Mouse (Mus musculus): ENCODE data around the gene Olfr1324. TPM values are rescaled to one million over a fixed set of nuclear protein-coding genes. Genes with fewer than 3 reads are reported as not detected.
"Not testable (repeated sequence)": the region's sequence is repeated elsewhere in the genome, so short reads cannot be mapped to it uniquely, and the experiment has no call there.

Gene Olfr1324
- polyA plus RNA-seq (2012; rRNA removed), result not detected in 2 replicates

DNA sequence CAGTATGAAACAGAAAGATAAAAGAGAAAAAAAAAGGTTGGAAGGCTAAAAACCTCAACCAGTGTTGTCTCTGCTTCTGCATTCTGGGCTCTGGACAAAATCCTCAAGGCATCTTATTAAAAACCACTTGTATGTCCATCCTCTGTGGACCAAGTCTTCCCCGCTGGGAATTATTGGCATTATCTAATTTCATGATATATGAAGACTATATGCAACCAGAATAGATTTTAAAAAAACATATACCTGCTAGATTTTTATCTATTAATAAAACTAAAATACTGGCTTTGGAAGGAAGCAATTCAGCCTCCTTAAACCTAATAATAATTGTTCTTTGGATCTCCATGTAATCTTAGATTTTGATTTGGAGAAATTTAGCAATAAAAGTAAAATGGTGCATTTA, at the start of gene Olfr1324:
Gene Olfr1324 (minus strand): TSS at position 101 of the 400 bp plus-strand sequence.
- no peaks in the 10 kb centered on the region for H3K4me1 ChIP-seq (ENCODE audit: control insufficient read depth, insufficient read depth, insufficient read length)
- H3K4me3 ChIP-seq (ENCODE audit: extremely low read depth, insufficient read depth, insufficient read length), result no peak within 1 kb of the TSS
- TF ChIP-seq POLR2A (IDR thresholded peaks at IDR 0.05; ENCODE audit: low read depth, low read length), result no peak
- no peak for TF ChIP-seq CTCF (IDR thresholded peaks at IDR 0.05; ENCODE audit: extremely low read depth, insufficient read depth, insufficient read length, insufficient replicate concordance)
- no peaks in the 10 kb centered on the region for H3K36me3 ChIP-seq (ENCODE audit: control insufficient read depth, insufficient read depth, low read length)
- DNase-seq (ENCODE audit: low read depth in 1 of 2, low spot score in 2 of 2), result no peak
- WGBS, result 86% methylated on average over 1 of the region's 1 CpGs
- no peak within 1 kb of the TSS for H3K27ac ChIP-seq (ENCODE audit: insufficient read depth, low read length)
- H3K27me3 ChIP-seq (ENCODE audit: control insufficient read depth, insufficient read depth, low read length), result no peaks in the 10 kb centered on the region

DNA sequence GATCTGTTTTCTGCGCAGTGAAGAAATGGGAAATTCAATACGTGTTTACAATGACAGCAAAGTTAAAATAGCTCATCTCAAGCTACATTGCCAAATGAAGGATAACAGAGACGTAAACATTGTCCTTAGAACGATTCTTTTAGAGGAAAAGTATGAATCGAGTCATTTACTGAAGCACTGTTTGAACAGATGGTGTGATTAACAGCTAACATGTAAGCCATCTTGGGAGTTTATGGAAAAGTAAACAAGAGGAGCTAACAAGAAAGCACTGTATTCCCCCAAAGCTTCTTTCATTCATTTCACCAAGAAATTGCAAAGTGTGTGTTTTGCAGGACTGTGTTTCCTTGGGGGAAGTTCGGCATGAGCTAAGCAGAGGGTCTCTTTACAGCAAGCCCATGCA, 42.0 kb upstream of the Olfr1324 start:
- H3K36me3 ChIP-seq (ENCODE audit: control insufficient read depth, insufficient read depth, low read length); H3K27me3 ChIP-seq (ENCODE audit: control insufficient read depth, insufficient read depth, low read length); H3K27ac ChIP-seq (ENCODE audit: insufficient read depth, low read length); H3K4me3 ChIP-seq (ENCODE audit: extremely low read depth, insufficient read depth, insufficient read length); H3K4me1 ChIP-seq (ENCODE audit: control insufficient read depth, insufficient read depth, insufficient read length); DNase-seq (ENCODE audit: low read depth in 1 of 2, low spot score in 2 of 2): not testable (repeated sequence)
- 85% methylated on average over 6 of the region's 6 CpGs for WGBS

GRCm38 (mm10) chrX:50456136-50456535, 27.8 kb upstream of the Olfr1324 start:
- DNase-seq (ENCODE audit: low read depth in 1 of 2, low spot score in 2 of 2), result no peak
- H3K36me3 ChIP-seq (ENCODE audit: control insufficient read depth, insufficient read depth, low read length), result no peaks in the 10 kb centered on the region
- H3K4me3 ChIP-seq (ENCODE audit: extremely low read depth, insufficient read depth, insufficient read length), result no peak overlapping the region
- WGBS, result 38% methylated on average over 1 of the region's 1 CpGs
- H3K27ac ChIP-seq (ENCODE audit: insufficient read depth, low read length), result no peak overlapping the region
- no peak for TF ChIP-seq POLR2A (IDR thresholded peaks at IDR 0.05; ENCODE audit: low read depth, low read length)
- TF ChIP-seq CTCF (IDR thresholded peaks at IDR 0.05; ENCODE audit: extremely low read depth, insufficient read depth, insufficient read length, insufficient replicate concordance), result no peak
- no peaks in the 10 kb centered on the region for H3K27me3 ChIP-seq (ENCODE audit: control insufficient read depth, insufficient read depth, low read length)
- H3K4me1 ChIP-seq (ENCODE audit: control insufficient read depth, insufficient read depth, insufficient read length), result no peaks in the 10 kb centered on the region

GRCm38 (mm10) chrX:50443352-50443751, 15.1 kb upstream of the Olfr1324 start:
- 47% methylated on average over 1 of the region's 1 CpGs for WGBS
- H3K36me3 ChIP-seq (ENCODE audit: control insufficient read depth, insufficient read depth, low read length), result no peaks in the 10 kb centered on the region
- no peak overlapping the region for H3K27ac ChIP-seq (ENCODE audit: insufficient read depth, low read length)
- no peak overlapping the region for H3K4me3 ChIP-seq (ENCODE audit: extremely low read depth, insufficient read depth, insufficient read length)
- TF ChIP-seq CTCF (IDR thresholded peaks at IDR 0.05; ENCODE audit: extremely low read depth, insufficient read depth, insufficient read length, insufficient replicate concordance) (no peak), POLR2A (IDR thresholded peaks at IDR 0.05; ENCODE audit: low read depth, low read length) (no peak)
- no peaks in the 10 kb centered on the region for H3K4me1 ChIP-seq (ENCODE audit: control insufficient read depth, insufficient read depth, insufficient read length)
- DNase-seq (ENCODE audit: low read depth in 1 of 2, low spot score in 2 of 2), result no peak
- no peaks in the 10 kb centered on the region for H3K27me3 ChIP-seq (ENCODE audit: control insufficient read depth, insufficient read depth, low read length)

DNA sequence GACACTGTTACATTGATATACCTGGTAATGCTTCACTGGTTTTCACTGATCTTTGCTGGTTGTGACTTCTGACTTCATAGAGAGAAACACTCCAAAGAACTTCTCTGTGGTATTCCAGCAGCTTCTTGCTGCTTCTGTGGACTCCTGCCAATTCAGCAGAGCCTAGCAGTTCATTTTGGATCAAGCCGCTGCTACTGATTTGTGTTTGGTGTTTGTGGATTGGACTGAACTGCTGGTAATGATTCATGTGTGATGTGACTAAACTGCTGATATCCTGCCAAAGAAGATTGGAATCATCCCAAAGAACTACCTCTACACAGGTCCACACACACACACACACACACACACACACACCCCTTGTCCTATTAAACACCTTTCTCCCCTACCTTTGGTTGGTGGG, 14.4 kb upstream of the Olfr1324 start:
- 82% methylated on average over 1 of the region's 1 CpGs for WGBS
- Histone ChIP-seq H3K4me1 (ENCODE audit: control insufficient read depth, insufficient read depth, insufficient read length) (no peaks in the 10 kb centered on the region), H3K27me3 (ENCODE audit: control insufficient read depth, insufficient read depth, low read length) (no peaks in the 10 kb centered on the region), H3K27ac (ENCODE audit: insufficient read depth, low read length) (no peak overlapping the region), H3K4me3 (ENCODE audit: extremely low read depth, insufficient read depth, insufficient read length) (no peak overlapping the region), H3K36me3 (ENCODE audit: control insufficient read depth, insufficient read depth, low read length) (no peaks in the 10 kb centered on the region)
- DNase-seq (ENCODE audit: low read depth in 1 of 2, low spot score in 2 of 2), result no peak
- TF ChIP-seq POLR2A (IDR thresholded peaks at IDR 0.05; ENCODE audit: low read depth, low read length), result no peak
- TF ChIP-seq CTCF (IDR thresholded peaks at IDR 0.05; ENCODE audit: extremely low read depth, insufficient read depth, insufficient read length, insufficient replicate concordance), result no peak

GRCm38 (mm10) chrX:50432499-50432898, 4.2 kb upstream of the Olfr1324 start:
- Histone ChIP-seq H3K27ac (ENCODE audit: insufficient read depth, low read length) (no peak overlapping the region), H3K4me3 (ENCODE audit: extremely low read depth, insufficient read depth, insufficient read length) (no peak overlapping the region), H3K36me3 (ENCODE audit: control insufficient read depth, insufficient read depth, low read length) (no peaks in the 10 kb centered on the region), H3K27me3 (ENCODE audit: control insufficient read depth, insufficient read depth, low read length) (no peaks in the 10 kb centered on the region), H3K4me1 (ENCODE audit: control insufficient read depth, insufficient read depth, insufficient read length) (no peaks in the 10 kb centered on the region)
- no peak for DNase-seq (ENCODE audit: low read depth in 1 of 2, low spot score in 2 of 2)
- 86% methylated on average over 2 of the region's 2 CpGs for WGBS
- TF ChIP-seq CTCF (IDR thresholded peaks at IDR 0.05; ENCODE audit: extremely low read depth, insufficient read depth, insufficient read length, insufficient replicate concordance), result no peak
- TF ChIP-seq POLR2A (IDR thresholded peaks at IDR 0.05; ENCODE audit: low read depth, low read length), result no peak

DNA sequence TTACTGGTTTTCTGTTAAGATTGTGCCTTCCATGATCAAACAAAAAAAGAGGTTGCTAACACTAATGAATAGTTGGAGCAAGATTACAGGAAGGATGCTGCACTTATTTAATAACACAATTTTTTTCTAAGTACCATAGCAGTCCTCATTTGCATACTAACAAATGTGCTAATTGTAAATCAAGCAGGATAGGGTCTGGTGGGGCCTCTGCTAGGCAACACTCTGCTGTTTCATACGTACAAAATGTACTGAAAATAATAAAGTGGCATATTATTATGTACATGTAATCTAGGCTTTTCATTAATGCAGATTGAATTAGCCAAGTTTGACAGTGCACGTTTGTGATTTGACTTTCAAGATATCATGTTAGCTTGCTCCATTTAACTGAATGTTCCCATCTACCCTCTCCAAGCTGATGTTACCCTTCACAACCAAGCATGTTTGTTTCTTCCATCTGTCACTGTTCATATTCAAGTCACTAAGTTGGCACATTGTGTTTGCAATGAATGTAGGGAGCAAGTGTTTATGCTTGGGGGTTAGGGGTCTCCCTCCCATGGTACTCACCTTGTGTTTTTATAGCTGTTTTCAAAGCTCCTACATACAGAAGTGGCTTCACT, 478 bp downstream of the Olfr1324 start:
- Histone ChIP-seq H3K27me3 (ENCODE audit: control insufficient read depth, insufficient read depth, low read length) (no peaks in the 10 kb centered on the region), H3K4me1 (ENCODE audit: control insufficient read depth, insufficient read depth, insufficient read length) (no peaks in the 10 kb centered on the region), H3K36me3 (ENCODE audit: control insufficient read depth, insufficient read depth, low read length) (no peaks in the 10 kb centered on the region), H3K27ac (ENCODE audit: insufficient read depth, low read length) (no peak overlapping the region), H3K4me3 (ENCODE audit: extremely low read depth, insufficient read depth, insufficient read length) (no peak overlapping the region)
- no peak for DNase-seq (ENCODE audit: low read depth in 1 of 2, low spot score in 2 of 2)
- TF ChIP-seq POLR2A (IDR thresholded peaks at IDR 0.05; ENCODE audit: low read depth, low read length), result no peak
- no peak for TF ChIP-seq CTCF (IDR thresholded peaks at IDR 0.05; ENCODE audit: extremely low read depth, insufficient read depth, insufficient read length, insufficient replicate concordance)
- 60% methylated on average over 2 of the region's 2 CpGs for WGBS

All from spleen, adult 2 months (tissue).